Mouse (Mus musculus) heart, adult 2 months (tissue): ENCODE measurements around the gene Prkcz.

Experiments used
- CTCF ChIP-seq: fragments of 200-600 bp; IDR thresholded peaks from 2 replicates; pipeline ENCODE4 v1.8.1; 2022; ENCODE audit warnings: antibody characterized with exemption, mild to moderate bottlenecking, moderate library complexity
- EP300 ChIP-seq: fragments of 200-500 bp; IDR thresholded peaks from 2 replicates; pipeline ENCODE4 v1.6.1; 2011; ENCODE audit warnings: low read depth, low read length, control low read depth; ENCODE audit not compliant: insufficient read depth
- POLR2A ChIP-seq: fragments of 200-500 bp; IDR thresholded peaks from 2 replicates; pipeline ENCODE4 v1.6.1; 2011; ENCODE audit warnings: mild to moderate bottlenecking, low read depth, low read length, control low read depth; ENCODE audit not compliant: insufficient read depth

DNA sequence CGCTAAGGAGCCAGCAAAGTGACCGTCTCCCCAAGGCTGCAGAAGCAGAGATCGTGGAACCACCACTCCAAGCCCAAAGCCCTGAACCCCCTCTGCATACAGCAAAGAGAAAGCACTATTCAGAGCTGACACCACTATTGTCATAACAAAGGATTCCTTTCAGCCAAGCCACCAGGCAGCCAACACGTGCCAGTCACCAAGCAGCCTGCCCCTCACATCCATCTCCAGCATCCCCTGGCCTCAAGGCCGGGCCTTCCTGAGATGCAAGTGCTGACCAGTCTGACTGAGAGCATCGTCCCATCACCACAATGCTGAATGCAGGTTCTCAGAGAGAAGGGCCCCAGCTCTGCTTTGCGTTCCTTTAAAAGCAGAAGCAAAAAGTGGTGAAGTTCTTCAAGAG lies 28.9 kb downstream of the Prkcz start:
- TF ChIP-seq POLR2A (no peak), CTCF (no peak), EP300 (no peak)
